Mouse (Mus musculus): Measurements from ENCODE around the gene Wfdc21. TPM values are rescaled to one million over a fixed set of nuclear protein-coding genes. Genes with fewer than 3 reads are reported as not detected.

Wfdc21 gene
- polyA plus RNA-seq, 1 experiment from 2014 or later, result 0.99 TPM

DNA sequence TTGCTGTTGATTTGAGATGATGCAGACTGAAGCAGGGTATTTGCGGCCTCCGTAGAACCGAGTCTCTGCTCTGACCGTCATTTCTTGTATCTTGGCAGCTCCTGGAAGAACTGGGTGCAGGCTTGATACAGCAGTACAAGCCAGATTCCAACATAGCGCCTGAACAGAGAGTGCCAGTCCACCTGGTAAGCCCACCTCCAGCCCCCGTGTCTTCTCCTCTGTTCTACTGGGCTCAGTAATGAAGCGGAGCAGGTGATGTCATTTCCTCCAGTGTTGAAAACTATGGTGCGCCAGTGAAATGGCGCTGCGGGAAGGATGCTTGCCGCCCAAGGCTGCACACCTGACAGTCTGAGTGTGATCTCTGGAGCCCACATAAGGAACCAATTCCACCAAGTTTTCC is 27.6 kb downstream of the Wfdc21 start:
- 89% methylated on average over 11 of the region's 11 CpGs for WGBS
- ATAC-seq (ENCODE audit: insufficient read depth) (no peak), DNase-seq (no peak)
- Histone ChIP-seq H3K36me3 (ENCODE audit: insufficient read depth) (peaks cover 86% of the 10 kb centered on the region), H3K27me3 (ENCODE audit: insufficient read depth, low read length) (no peaks in the 10 kb centered on the region), H3K4me1 (ENCODE audit: insufficient read depth) (no peaks in the 10 kb centered on the region), H3K27ac (ENCODE audit: low read depth) (no peak overlapping the region), H3K4me3 (ENCODE audit: low read depth, low read length) (no peak overlapping the region), H3K4me2 (no peak overlapping the region), H3K9ac (no peak overlapping the region), H3K9me3 (ENCODE audit: low read depth, low read length) (no peaks in the 10 kb centered on the region)
- no peak for TF ChIP-seq CTCF (IDR thresholded peaks at IDR 0.05; ENCODE audit: low read depth)

DNA sequence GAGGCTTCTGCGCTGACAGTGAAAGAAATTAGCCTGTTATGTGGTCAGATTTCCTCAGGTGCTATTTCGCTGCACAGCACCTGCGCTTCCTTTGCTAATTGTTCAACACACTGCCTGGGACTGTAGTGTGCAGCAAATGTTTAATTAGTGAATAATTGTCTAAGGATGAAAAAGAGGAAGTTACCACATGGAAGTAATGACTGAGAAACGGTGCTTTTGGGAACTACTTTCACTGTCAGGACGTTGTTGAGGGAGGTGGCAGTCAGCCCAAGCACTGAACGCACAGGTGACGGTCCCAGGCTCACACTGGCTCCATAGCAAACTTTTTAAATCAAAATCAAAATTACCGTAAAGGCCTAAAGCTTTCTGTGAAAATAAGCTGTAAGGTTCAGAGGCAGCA is 30.1 kb downstream of the Wfdc21 start:
- 89% methylated on average over 8 of the region's 8 CpGs for WGBS
- peaks cover 97% of the 10 kb centered on the region for H3K36me3 ChIP-seq (ENCODE audit: insufficient read depth)
- no peak for ATAC-seq (ENCODE audit: insufficient read depth)
- no peak overlapping the region for H3K4me3 ChIP-seq (ENCODE audit: low read depth, low read length)
- DNase-seq, result no peak
- no peak overlapping the region for H3K4me2 ChIP-seq
- no peak overlapping the region for H3K27ac ChIP-seq (ENCODE audit: low read depth)
- TF ChIP-seq CTCF (IDR thresholded peaks at IDR 0.05; ENCODE audit: low read depth), result no peak
- no peaks in the 10 kb centered on the region for H3K9me3 ChIP-seq (ENCODE audit: low read depth, low read length)
- no peaks in the 10 kb centered on the region for H3K27me3 ChIP-seq (ENCODE audit: insufficient read depth, low read length)
- H3K4me1 ChIP-seq (ENCODE audit: insufficient read depth), result no peaks in the 10 kb centered on the region
- no peak overlapping the region for H3K9ac ChIP-seq

DNA sequence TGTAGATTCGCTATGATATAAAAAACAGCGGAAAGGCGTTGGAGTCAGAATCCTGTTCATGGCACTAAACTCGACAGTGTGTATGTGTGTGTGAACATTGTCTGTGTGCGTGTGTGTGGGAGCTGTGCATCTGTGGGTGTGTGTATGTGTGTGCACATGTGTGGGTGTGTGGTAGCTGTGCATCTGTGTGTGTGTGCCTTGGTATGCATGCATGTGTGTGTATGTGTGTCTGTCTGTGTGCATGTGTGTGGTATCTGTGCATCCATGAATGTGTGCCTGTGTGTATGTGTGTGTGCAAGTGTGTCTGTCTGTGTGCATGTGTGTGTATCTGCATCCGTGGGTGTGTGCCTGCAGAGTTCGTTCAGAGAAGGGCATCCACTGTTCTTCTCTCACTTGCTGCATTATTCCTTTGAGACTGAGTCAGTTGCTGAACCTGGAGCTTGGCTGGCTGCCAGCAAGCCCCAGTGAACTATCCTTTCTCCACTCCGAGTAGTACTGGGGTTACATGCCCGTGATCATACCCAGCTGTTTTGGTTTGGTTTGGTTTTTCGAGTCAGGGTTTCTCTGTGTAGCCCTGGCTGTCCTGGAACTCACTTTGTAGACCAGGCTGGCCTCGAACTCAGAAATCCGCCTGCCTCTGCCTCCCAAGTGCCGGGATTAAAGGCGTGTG is 37.3 kb downstream of the Wfdc21 start:
- WGBS, result 80% methylated on average over 14 of the region's 14 CpGs
- no peak for ATAC-seq (ENCODE audit: insufficient read depth)
- no peak for TF ChIP-seq CTCF (IDR thresholded peaks at IDR 0.05; ENCODE audit: low read depth)

GRCm38 (mm10) chr11:83784661-83785060 is 37.9 kb downstream of the Wfdc21 start:
- H3K9ac ChIP-seq, result no peak overlapping the region
- DNase-seq (no peak), ATAC-seq (ENCODE audit: insufficient read depth) (no peak)
- no peak overlapping the region for H3K4me2 ChIP-seq
- no peaks in the 10 kb centered on the region for H3K27me3 ChIP-seq (ENCODE audit: insufficient read depth, low read length)
- H3K9me3 ChIP-seq (ENCODE audit: low read depth, low read length), result no peaks in the 10 kb centered on the region
- peak; percentile 13; the same call in 1 of the 2 replicates for TF ChIP-seq CTCF (IDR thresholded peaks at IDR 0.05; ENCODE audit: low read depth)
- no peak overlapping the region for H3K4me3 ChIP-seq (ENCODE audit: low read depth, low read length)
- 84% methylated on average over 2 of the region's 2 CpGs for WGBS
- H3K27ac ChIP-seq (ENCODE audit: low read depth), result no peak overlapping the region
- no peaks in the 10 kb centered on the region for H3K4me1 ChIP-seq (ENCODE audit: insufficient read depth)
- H3K36me3 ChIP-seq (ENCODE audit: insufficient read depth), result peaks cover 39% of the 10 kb centered on the region

More for the DNA sequence above, 37.3 kb downstream of the Wfdc21 start:
- H3K27ac ChIP-seq (ENCODE audit: low read depth), result no peak overlapping the region
- H3K4me3 ChIP-seq (ENCODE audit: low read depth, low read length), result no peak overlapping the region
- DNase-seq, result peak; percentile 41
- no peaks in the 10 kb centered on the region for H3K9me3 ChIP-seq (ENCODE audit: low read depth, low read length)
- no peak overlapping the region for H3K4me2 ChIP-seq
- H3K9ac ChIP-seq, result no peak overlapping the region
- H3K4me1 ChIP-seq (ENCODE audit: insufficient read depth), result no peaks in the 10 kb centered on the region
- H3K27me3 ChIP-seq (ENCODE audit: insufficient read depth, low read length), result no peaks in the 10 kb centered on the region
- H3K36me3 ChIP-seq (ENCODE audit: insufficient read depth), result peaks cover 45% of the 10 kb centered on the region

- WGBS, result 5% methylated on average over 2 of the region's 2 CpGs
- DNase-seq (peak; percentile 91), ATAC-seq (ENCODE audit: insufficient read depth) (peak; percentile 54; the same call in 1 of the 2 replicates)
These were observed 38.6 kb downstream of the Wfdc21 start for GRCm38 (mm10) chr11:83785366-83785765.

DNA sequence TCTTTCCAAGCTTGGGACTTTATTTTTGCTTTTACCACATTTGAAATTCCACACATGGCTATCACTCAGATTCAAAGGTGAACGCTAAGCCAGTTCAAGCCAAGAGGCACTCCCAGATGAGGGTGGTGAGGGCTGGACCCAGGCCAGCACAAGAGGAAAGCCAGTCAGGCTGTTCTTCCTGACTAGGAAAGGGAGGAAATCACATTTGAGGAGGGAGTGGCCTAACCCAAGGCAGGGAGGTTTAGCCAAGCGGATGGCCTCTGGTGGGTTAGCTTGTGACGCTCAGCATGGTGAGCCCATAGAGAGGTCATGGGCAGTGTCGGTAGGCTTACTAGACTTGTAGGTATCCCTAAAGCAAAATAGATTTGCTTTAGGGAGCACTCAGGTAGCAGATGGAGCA is 40.1 kb downstream of the Wfdc21 start:
- no peaks in the 10 kb centered on the region for H3K4me1 ChIP-seq (ENCODE audit: insufficient read depth)
- TF ChIP-seq CTCF (IDR thresholded peaks at IDR 0.05; ENCODE audit: low read depth), result no peak
- no peak overlapping the region for H3K4me3 ChIP-seq (ENCODE audit: low read depth, low read length)
- no peak overlapping the region for H3K4me2 ChIP-seq
- peaks cover 17% of the 10 kb centered on the region for H3K36me3 ChIP-seq (ENCODE audit: insufficient read depth)
- peak; percentile 35 for DNase-seq
- WGBS, result 59% methylated on average over 4 of the region's 4 CpGs
- H3K9ac ChIP-seq, result no peak overlapping the region
- H3K27me3 ChIP-seq (ENCODE audit: insufficient read depth, low read length), result no peaks in the 10 kb centered on the region
- no peak; the same call in 1 of the 2 replicates for ATAC-seq (ENCODE audit: insufficient read depth)
- H3K9me3 ChIP-seq (ENCODE audit: low read depth, low read length), result no peaks in the 10 kb centered on the region
- H3K27ac ChIP-seq (ENCODE audit: low read depth), result no peak overlapping the region

More at GRCm38 (mm10) chr11:83785366-83785765, 38.6 kb downstream of the Wfdc21 start:
- Histone ChIP-seq H3K4me2 (no peak overlapping the region), H3K27ac (ENCODE audit: low read depth) (no peak overlapping the region), H3K4me1 (ENCODE audit: insufficient read depth) (no peaks in the 10 kb centered on the region), H3K4me3 (ENCODE audit: low read depth, low read length) (no peak overlapping the region), H3K9ac (no peak overlapping the region), H3K27me3 (ENCODE audit: insufficient read depth, low read length) (no peaks in the 10 kb centered on the region), H3K9me3 (ENCODE audit: low read depth, low read length) (no peaks in the 10 kb centered on the region), H3K36me3 (ENCODE audit: insufficient read depth) (peaks cover 32% of the 10 kb centered on the region)
- TF ChIP-seq CTCF (IDR thresholded peaks at IDR 0.05; ENCODE audit: low read depth), result peak; percentile 89

- Histone ChIP-seq H3K9me3 (ENCODE audit: low read depth, low read length) (no peaks in the 10 kb centered on the region), H3K4me1 (ENCODE audit: insufficient read depth) (no peaks in the 10 kb centered on the region), H3K27me3 (ENCODE audit: insufficient read depth, low read length) (no peaks in the 10 kb centered on the region), H3K4me2 (no peak overlapping the region), H3K36me3 (ENCODE audit: insufficient read depth) (peaks cover 12% of the 10 kb centered on the region), H3K4me3 (ENCODE audit: low read depth, low read length) (no peak overlapping the region), H3K9ac (no peak overlapping the region), H3K27ac (ENCODE audit: low read depth) (no peak overlapping the region)
- WGBS, result 71% methylated on average over 15 of the region's 15 CpGs
- DNase-seq, result no peak
- no peak for ATAC-seq (ENCODE audit: insufficient read depth)
- TF ChIP-seq CTCF (IDR thresholded peaks at IDR 0.05; ENCODE audit: low read depth), result peak; percentile 25; the same call in 1 of the 2 replicates
These were observed 40.8 kb downstream of the Wfdc21 start for GRCm38 (mm10) chr11:83787401-83788021.

Measured in lung, embryonic 14.5 days (tissue).